Mouse (Mus musculus): ENCODE results near the gene Ccl9.

- TF ChIP-seq TAL1 (IDR thresholded peaks at IDR 0.05; ENCODE audit: low read length) = no peak
- TF ChIP-seq GATA1 (IDR thresholded peaks at IDR 0.05; ENCODE audit: low read length) = no peak
Measured at GRCm38 (mm10) chr11:83536831-83537230, 41.6 kb downstream of the Ccl9 start.

Measured in erythroblast, embryonic 14.5 days (primary cell).